Mouse (Mus musculus) Patski (cell line): ENCODE results near the gene Srsf6. TPM values are rescaled to one million over a fixed set of nuclear protein-coding genes. Genes with fewer than 3 reads are reported as not detected.
A peak's percentile ranks its signal among the peaks of the same experiment; 100 is the strongest.

ENCODE experiments used
- ATAC-seq: fragments of 100-300 bp; one replicate; pipeline ENCODE4 v1.8.0; 2021
- CTCF ChIA-PET: fragments of 350-600 bp; sonication (Branson Sonifier 250); formaldehyde crosslinking; loops from one replicate; lab custom pipeline; 2022; ENCODE audit warnings: inconsistent platforms; lab: Charles Lee
- POLR2A ChIA-PET: fragments of 350-600 bp; sonication (Branson Sonifier 250); formaldehyde crosslinking; loops from one replicate; lab custom pipeline; 2022; ENCODE audit warnings: antibody characterized with exemption, inconsistent platforms; lab: Charles Lee
- DNase-seq: peaks from one replicate; pipeline ENCODE4 v3.0.0-alpha.2; 2011; ENCODE audit warnings: low read depth, low spot score
- H3K27me3 ChIP-seq: fragments of 371-371 bp; one replicate; pipeline ENCODE4 v1.5.1; 2021
- CTCF ChIP-seq: fragments of 100-300 bp; IDR thresholded peaks from one replicate; pipeline ENCODE4 v1.5.1; 2021
- in situ Hi-C: fragments of 300-500 bp; cut with MboI; formaldehyde crosslinking; loops from 3 replicates; pipeline ENCODE4 v1.11.1; 2018; ENCODE audit warnings: low pct_unique_long_range_greater_than_20kb, mixed read lengths
- polyA plus RNA-seq: library from polyadenylated mRNA; unstranded; gene quantifications from one replicate; pipeline ENCODE4 v1.2.3, GENCODE M21; 2021

Srsf6 gene
- polyA plus RNA-seq, 1 experiment from 2014 or later, result 200 TPM

DNA sequence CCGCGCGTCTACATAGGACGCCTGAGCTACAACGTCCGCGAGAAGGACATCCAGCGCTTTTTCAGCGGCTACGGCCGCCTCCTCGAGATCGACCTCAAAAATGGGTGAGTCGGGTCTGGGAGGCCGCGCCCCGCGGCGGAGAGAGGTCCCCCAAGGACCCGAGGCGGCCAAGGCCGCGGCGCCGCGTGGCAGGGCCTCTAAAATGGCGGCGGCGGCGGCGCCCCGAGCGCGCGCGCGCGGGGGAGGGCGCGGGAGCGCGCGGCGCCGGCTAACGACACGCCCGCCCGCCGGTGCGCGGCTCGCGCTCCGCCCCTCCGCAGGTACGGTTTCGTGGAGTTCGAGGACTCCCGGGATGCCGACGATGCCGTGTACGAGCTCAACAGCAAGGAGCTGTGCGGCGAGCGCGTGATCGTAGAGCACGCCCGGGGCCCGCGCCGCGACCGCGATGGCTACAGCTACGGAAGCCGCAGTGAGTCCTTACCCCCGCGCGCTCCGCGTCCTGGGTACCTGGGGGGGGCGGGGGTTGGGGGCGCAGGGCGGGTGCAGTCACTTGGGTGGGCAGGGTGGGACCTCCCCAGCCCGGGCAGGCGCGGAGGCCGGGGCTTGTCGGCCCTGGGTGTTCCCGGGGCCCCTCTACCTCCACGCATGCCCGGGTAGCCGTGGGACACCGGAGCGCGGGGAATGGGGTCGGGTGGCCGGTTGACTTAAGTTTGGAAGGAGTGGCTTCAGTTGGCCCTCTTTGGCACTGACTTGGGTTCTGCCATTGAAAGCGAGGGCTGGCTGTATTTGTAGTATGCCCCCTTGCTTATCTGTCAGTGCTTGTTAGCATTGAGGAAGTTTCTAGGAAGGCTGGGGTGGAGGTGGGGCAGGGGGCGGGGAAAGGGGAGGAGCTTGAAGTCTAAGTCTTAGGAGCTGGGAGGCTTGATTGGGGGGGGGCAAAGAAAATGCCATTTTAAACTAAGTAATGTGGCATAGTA, 634 bp downstream of the Srsf6 start:
- ChIA-PET CTCF (interaction anchor here (1.6 kb wide), 1 partner anchor 28 kb away, joined by 3 read pairs; no protein-coding TSS in a partner anchor), POLR2A (no interaction called here)
- ATAC-seq (peak; percentile 31), DNase-seq (no peak)
- in situ Hi-C loops, result no loop called here
- no peaks in the 10 kb centered on the region for H3K27me3 ChIP-seq
- no peak for TF ChIP-seq CTCF

DNA sequence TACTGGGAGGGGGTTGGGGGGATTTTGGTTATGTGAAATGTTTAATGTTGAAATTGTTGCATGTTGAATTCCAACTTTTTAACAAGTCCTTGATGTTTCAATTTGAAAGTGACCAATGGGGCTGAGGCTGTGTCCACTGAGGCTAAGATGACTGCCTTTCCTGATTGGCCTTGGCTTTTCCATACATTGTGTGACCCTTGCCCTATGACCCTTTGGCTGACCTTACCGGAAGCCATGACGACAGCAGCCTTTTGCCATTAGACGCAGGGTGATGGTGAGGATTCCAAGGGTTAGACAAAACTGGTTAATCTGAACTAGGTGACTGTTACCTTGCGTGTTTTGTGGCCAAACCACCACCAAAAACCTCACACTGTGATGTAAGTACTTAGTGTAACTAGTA, 1.4 kb downstream of the Srsf6 start:
- no peak for DNase-seq

DNA sequence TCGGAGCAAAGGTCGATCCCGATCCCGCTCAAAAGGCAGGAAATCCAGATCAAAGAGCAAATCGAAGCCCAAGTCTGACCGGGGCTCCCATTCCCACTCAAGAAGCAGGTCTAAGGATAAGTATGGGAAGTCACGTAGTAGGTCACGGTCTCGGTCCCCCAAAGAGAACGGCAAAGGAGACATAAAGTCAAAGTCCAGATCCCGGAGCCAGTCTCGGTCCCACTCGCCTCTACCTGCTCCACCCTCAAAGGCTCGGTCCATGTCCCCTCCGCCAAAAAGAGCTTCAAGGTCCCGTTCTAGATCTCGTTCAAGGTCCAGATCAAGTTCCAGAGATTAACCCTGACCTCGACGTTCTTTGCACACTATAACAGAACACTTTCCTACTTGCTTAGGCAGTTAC, 3.1 kb downstream of the Srsf6 start:
- TF ChIP-seq CTCF, result no peak
- ATAC-seq, result no peak
- in situ Hi-C loops, result no loop called here
- ChIA-PET CTCF (no interaction called here), POLR2A (no interaction called here)
- H3K27me3 ChIP-seq, result no peaks in the 10 kb centered on the region
- DNase-seq, result no peak

More for the DNA sequence above, 1.4 kb downstream of the Srsf6 start:
- ChIA-PET CTCF (interaction anchor here (1.6 kb wide), 1 partner anchor 27 kb away, joined by 3 read pairs; no protein-coding TSS in a partner anchor), POLR2A (no interaction called here)
- no peaks in the 10 kb centered on the region for H3K27me3 ChIP-seq
- no peak for TF ChIP-seq CTCF
- in situ Hi-C loops, result no loop called here
- no peak for ATAC-seq

DNA sequence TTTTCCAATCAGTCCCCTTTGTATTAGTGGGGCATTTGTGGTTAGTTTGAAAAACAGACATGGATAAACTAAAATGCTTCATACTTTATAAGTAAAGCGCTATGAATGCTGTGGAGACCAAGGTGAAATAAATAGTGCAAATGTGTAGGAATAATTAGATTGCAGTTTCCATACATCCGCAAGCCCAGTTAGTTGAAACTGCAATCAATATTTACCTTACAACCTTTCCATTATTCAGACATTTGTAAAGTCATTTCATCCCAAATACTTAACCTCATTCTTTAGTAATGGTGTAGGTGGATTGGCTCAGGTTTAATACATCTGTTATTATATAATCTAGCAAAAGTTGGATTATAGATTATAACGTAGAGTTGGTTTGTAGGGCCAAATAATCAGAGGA, 4.4 kb downstream of the Srsf6 start:
- in situ Hi-C loops, result no loop called here
- no peaks in the 10 kb centered on the region for H3K27me3 ChIP-seq
- ATAC-seq (no peak), DNase-seq (no peak)
- no peak for TF ChIP-seq CTCF
- CTCF ChIA-PET, result no interaction called here
- POLR2A ChIA-PET, result no interaction called here

DNA sequence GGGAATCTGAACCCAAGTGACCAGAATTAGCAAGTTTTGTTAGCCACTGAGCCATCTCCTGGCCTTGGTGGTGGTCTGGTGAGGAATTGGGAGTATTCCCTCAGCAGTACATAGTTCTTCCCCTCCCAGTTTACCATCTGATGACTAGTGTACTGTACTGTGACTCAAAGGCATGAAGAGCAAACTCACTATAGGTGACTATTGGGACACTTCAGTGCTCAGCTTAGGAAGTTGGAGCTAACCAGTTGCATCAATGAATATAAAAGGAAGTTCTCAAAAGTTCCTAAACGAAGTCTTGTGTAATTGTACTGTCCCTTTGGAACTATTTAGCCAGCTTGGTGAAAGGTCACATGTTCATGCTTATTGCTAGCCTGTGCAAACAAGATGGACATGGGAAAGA, 8.2 kb downstream of the Srsf6 start:
- in situ Hi-C loops, result no loop called here
- ChIA-PET POLR2A (no interaction called here), CTCF (interaction anchor here (0.7 kb wide), 1 partner anchor 109 kb away, joined by 3 read pairs; no protein-coding TSS in a partner anchor)
- DNase-seq (no peak), ATAC-seq (no peak)
- H3K27me3 ChIP-seq, result no peaks in the 10 kb centered on the region
- TF ChIP-seq CTCF, result no peak

DNA sequence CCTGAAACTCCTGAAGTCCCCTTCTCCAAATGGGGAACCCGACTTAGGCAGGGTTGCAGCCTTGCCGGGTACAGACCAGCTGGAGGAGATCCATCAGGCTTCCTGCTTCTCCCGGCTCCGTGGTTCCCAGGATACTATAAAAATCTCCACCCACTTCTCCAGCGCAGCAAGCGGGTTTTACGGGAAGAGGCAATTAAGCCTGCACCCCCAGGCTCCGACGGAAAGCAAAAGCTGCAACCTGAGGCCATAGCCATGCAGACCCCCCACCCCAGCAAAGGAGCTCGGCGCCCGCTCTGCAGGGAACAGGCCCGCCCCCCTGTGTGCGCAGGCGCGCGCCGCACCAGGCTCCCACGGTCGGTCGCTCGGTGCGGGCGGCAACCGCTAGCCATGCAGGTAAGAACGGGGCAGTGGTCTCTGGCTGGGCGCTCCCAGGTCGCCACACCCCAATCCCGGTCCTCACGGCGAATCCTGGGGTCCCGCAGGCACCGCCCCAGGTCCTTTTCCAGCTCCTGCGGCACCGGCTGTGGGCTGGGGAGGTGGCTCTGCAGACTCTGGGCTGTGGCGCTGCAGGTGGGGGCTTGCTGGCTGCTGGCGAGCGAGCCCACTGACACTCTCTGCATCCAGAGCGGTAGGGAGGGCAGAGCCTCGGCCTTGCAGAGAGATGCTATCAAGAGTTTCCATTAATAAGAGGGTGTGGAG, 12.0 kb downstream of the Srsf6 start, which contains the start of gene L3mbtl1:
Gene L3mbtl1 (plus strand): TSS at position 325 of the 699 bp plus-strand sequence.
- in situ Hi-C loops, result no loop called here
- no peak for TF ChIP-seq CTCF
- DNase-seq (no peak), ATAC-seq (peak; percentile 48)
- ChIA-PET POLR2A (interaction anchor here (0.6 to 0.7 kb wide), 2 partner anchors 8 to 403 kb away, joined by 3 to 5 read pairs; no protein-coding TSS in a partner anchor), CTCF (no interaction called here)
- no peaks in the 10 kb centered on the region for H3K27me3 ChIP-seq

DNA sequence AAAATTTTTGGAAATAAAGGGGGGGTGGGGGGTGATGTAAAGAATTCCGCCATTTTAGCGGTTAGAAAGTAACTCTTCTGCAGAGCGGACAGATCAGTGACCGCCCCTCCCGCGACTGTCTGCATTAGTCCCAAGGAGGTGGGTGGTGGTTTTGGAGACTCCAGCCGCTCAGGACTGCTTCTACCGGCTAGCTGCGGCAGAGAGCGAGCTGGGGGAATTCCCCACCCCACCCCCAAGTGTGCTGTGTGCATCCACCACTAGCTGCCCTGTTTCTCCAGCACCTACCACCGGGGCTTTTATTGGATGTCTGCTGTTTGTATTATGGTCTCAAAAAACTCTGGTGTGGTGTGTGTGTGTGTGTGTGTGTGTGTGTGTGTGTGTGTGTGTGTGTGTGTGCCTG, 12.6 kb downstream of the Srsf6 start:
- ChIA-PET CTCF (no interaction called here), POLR2A (no interaction called here)
- TF ChIP-seq CTCF, result no peak
- in situ Hi-C loops, result no loop called here
- no peaks in the 10 kb centered on the region for H3K27me3 ChIP-seq
- ATAC-seq (no peak), DNase-seq (no peak)

DNA sequence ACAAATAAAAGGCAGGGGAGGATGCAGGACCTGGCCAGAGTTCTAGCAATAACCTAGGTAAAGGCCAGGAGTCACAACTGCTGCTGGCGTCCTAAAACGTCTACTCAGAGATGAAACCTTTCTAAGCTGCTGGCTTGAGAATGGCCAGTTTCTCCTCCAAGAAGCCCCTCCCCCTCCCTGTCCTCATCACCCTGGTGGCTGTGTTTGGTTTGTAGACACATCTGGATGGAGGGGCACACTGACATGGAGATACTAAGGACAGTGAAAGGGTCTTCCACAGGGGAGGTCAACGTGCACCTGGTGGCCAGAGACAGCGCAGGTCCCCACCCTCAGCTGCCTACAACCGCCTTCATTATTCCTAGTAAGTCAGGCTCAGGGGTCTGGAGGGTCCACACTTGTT, 15.6 kb downstream of the Srsf6 start:
- H3K27me3 ChIP-seq, result no peaks in the 10 kb centered on the region
- ChIA-PET CTCF (no interaction called here), POLR2A (no interaction called here)
- DNase-seq, result no peak
- TF ChIP-seq CTCF, result no peak
- in situ Hi-C loops, result no loop called here
- ATAC-seq, result no peak

DNA sequence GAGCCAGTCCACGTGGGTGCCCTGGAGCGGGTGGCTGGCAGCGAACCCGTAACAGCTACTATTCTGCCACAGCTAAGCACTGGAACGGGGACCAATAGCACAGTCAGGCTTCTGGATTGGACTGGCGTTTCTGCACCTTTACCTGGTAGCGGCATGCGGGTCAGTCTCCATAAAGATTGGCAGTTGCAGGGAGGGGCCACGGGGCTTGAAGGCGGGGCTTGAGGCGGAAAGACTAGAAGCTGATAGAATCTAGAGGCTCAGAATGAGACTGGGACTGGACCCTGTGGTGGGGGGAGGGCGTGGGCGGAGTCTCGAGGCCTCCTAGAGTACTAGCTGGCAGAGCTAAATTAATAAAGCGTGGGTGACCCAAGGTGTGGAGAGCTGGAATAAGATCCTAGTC, 16.4 kb downstream of the Srsf6 start:
- TF ChIP-seq CTCF, result no peak
- DNase-seq (no peak), ATAC-seq (no peak)
- in situ Hi-C loops, result no loop called here
- CTCF ChIA-PET, result no interaction called here
- no peaks in the 10 kb centered on the region for H3K27me3 ChIP-seq
- POLR2A ChIA-PET, result no interaction called here

DNA sequence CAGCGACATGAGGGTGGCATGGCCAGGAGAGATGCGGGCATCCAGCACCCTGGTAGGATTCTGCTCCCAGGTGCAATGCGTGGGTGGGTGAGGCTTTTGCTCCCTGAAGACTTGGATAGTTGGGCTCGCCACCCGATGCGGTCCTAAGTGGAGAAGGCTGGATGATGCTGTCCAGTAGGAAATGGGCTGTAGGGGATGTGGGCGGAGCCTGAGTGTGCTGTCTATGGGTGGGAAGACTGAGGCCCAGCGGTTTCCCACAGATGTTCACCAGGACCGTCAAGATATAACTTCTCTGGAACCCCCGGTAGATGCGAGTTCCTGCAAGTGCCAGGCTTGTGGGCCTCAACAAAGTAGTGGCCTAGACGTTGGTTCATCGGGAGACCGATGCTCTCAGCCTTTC, 16.9 kb downstream of the Srsf6 start:
- TF ChIP-seq CTCF, result no peak
- no peaks in the 10 kb centered on the region for H3K27me3 ChIP-seq
- ChIA-PET CTCF (no interaction called here), POLR2A (no interaction called here)
- DNase-seq (no peak), ATAC-seq (no peak)
- in situ Hi-C loops, result no loop called here

DNA sequence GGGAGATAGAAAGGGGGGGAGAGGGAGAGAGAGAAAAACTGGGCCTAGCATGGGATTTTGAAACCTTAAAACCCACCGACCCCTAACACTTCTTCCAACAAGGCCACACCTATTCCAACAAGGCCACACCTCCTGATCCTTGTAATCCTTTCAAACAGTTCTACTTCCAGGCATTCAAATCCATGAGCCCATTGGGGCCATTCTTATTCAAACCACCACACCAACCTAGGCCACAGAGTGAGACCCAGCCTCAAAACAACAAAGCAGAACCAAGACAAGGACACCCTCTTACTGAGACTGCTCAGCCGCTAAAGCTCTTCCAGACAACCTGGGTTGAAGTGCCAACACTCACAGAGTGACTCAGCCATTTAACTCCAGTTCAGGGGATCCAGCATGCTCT, 19.4 kb downstream of the Srsf6 start:
- CTCF ChIA-PET, result no interaction called here
- in situ Hi-C loops, result no loop called here
- peak; percentile 47 for ATAC-seq
- DNase-seq, result no peak
- TF ChIP-seq CTCF, result no peak
- POLR2A ChIA-PET, result no interaction called here
- H3K27me3 ChIP-seq, result no peaks in the 10 kb centered on the region
